Mouse (Mus musculus): ENCODE results near the gene Sirt7. TPM values are rescaled to one million over a fixed set of nuclear protein-coding genes. Genes with fewer than 3 reads are reported as not detected.

The Sirt7 gene
- total RNA-seq, 2 experiments from 2014 or later, result 40.7 to 41.5 TPM

Small RNAs within 50 kb of the gene (microRNA-seq; reads per million reads assigned to microRNA genes)
- gene Mir6936, result 1.2 to 3.0 reads per million in 2 experiments

Other genes with a start within 250 kb of the Sirt7 start
- gene Faap100, start 246.5 kb downstream of the Sirt7 start, total RNA-seq (2021), result 10 to 100 TPM; 17.3 to 21.6 TPM
- 10 to 100 TPM; 59.9 to 64.4 TPM for gene Nploc4, start 187.5 kb downstream of the Sirt7 start, total RNA-seq (2021)
- under 1 TPM in 1 of 2 experiments, not detected in 1; 0.30 TPM for gene Tspan10, start 182.6 kb downstream of the Sirt7 start, total RNA-seq (2021)
- gene Pde6g, start 171.7 kb downstream of the Sirt7 start, total RNA-seq (2021), result under 1 TPM; 0.48 to 0.90 TPM
- gene Oxld1, start 167.2 kb downstream of the Sirt7 start, total RNA-seq (2021), result 10 to 100 TPM; 13.2 to 15.6 TPM
- gene Ccdc137, start 167.1 kb downstream of the Sirt7 start, total RNA-seq (2021), result 10 to 100 TPM; 25.3 to 31.8 TPM
- 10 to 100 TPM; 48.3 to 49.8 TPM for gene Arl16, start 157.6 kb downstream of the Sirt7 start, total RNA-seq (2021)
- 10 to 100 TPM; 70.4 to 71.7 TPM for gene Mrpl12, start 140.6 kb downstream of the Sirt7 start, total RNA-seq (2021)
- gene Slc25a10, start 133.4 kb downstream of the Sirt7 start, total RNA-seq (2021), result 10 to 100 TPM; 18.7 to 20.4 TPM
- gene Gcgr, start 94.5 kb downstream of the Sirt7 start, total RNA-seq (2021), result under 1 TPM; 0.15 to 0.18 TPM
- 10 to 100 TPM; 71.3 to 71.6 TPM for gene Mcrip1, start 75.5 kb downstream of the Sirt7 start, total RNA-seq (2021)
- not detected for gene Ppp1r27, start 74.1 kb downstream of the Sirt7 start, total RNA-seq (2021)
- gene P4hb, start 52.0 kb downstream of the Sirt7 start, total RNA-seq (2021), result 100 to 1,000 TPM; 118 to 122 TPM
- gene Arhgdia, start 43.6 kb downstream of the Sirt7 start, total RNA-seq (2021), result 100 to 1,000 TPM; 266 to 282 TPM
- gene Alyref, start 26.9 kb downstream of the Sirt7 start, total RNA-seq (2021), result 10 to 100 TPM; 60.0 to 67.6 TPM
- gene Anapc11, start 26.8 kb downstream of the Sirt7 start, total RNA-seq (2021), result 100 to 1,000 TPM in 1 of 2 experiments, 10 to 100 TPM in 1; 85.0 to 103 TPM
- 1 to 10 TPM; 1.2 to 1.8 TPM for gene Npb, start 16.8 kb downstream of the Sirt7 start, total RNA-seq (2021)
- gene Pcyt2, start 7.3 kb downstream of the Sirt7 start, total RNA-seq (2021), result 100 to 1,000 TPM; 138 to 157 TPM
- gene Mafg, start 8.4 kb upstream of the Sirt7 start, total RNA-seq (2021), result 10 to 100 TPM; 77.3 to 86.3 TPM
- 1 to 10 TPM; 1.8 to 2.1 TPM for gene Pycr1, start 18.5 kb upstream of the Sirt7 start, total RNA-seq (2021)
- gene Myadml2, start 22.9 kb upstream of the Sirt7 start, total RNA-seq (2021), result 1 to 10 TPM; 4.2 to 4.4 TPM
- gene Notum, start 35.9 kb upstream of the Sirt7 start, total RNA-seq (2021), result 1 to 10 TPM; 3.6 to 3.7 TPM
- 10 to 100 TPM; 45.6 to 47.6 TPM for gene Aspscr1, start 47.7 kb upstream of the Sirt7 start, total RNA-seq (2021)
- 10 to 100 TPM; 15.5 to 15.7 TPM for gene Cenpx, start 88.5 kb upstream of the Sirt7 start, total RNA-seq (2021)
- 10 to 100 TPM; 56.6 to 69.3 TPM for gene Lrrc45, start 88.7 kb upstream of the Sirt7 start, total RNA-seq (2021)
- gene Rac3, start 96.2 kb upstream of the Sirt7 start, total RNA-seq (2021), result 10 to 100 TPM; 36.5 to 41.0 TPM
- gene Dcxr, start 102.0 kb upstream of the Sirt7 start, total RNA-seq (2021), result 10 to 100 TPM in 1 of 2 experiments, 1 to 10 TPM in 1; 8.1 to 10.8 TPM
- 1 to 10 TPM; 1.7 to 2.3 TPM for gene Cbr2, start 106.9 kb upstream of the Sirt7 start, total RNA-seq (2021)
- 10 to 100 TPM; 19.5 to 20.1 TPM for gene Hmga1b, start 137.6 kb upstream of the Sirt7 start, total RNA-seq (2021)
- gene Rfng, start 159.0 kb upstream of the Sirt7 start, total RNA-seq (2021), result 10 to 100 TPM; 66.1 to 68.6 TPM
- 100 to 1,000 TPM; 146 to 147 TPM for gene Gps1, start 159.0 kb upstream of the Sirt7 start, total RNA-seq (2021)
- 10 to 100 TPM; 44.7 to 52.9 TPM for gene Dus1l, start 171.2 kb upstream of the Sirt7 start, total RNA-seq (2021)
- gene Fasn, start 199.3 kb upstream of the Sirt7 start, total RNA-seq (2021), result 100 to 1,000 TPM; 173 to 191 TPM

Measured in layer of hippocampus, postnatal 36 days (tissue).